Mouse (Mus musculus) midbrain, embryonic 10.5 days (tissue): ENCODE results near the gene Cd72. TPM values are rescaled to one million over a fixed set of nuclear protein-coding genes. Genes with fewer than 3 reads are reported as not detected.

Source experiments
- DNase-seq: peaks from one replicate; pipeline ENCODE4 v3.0.0-alpha.2; 2017; ENCODE audit warnings: low spot score
- H3K27ac ChIP-seq: fragments of 300-500 bp; sonication (generic); replicated peaks from 2 replicates; pipeline ENCODE4 v1.5.1; 2016; ENCODE audit warnings: mild to moderate bottlenecking
- H3K27me3 ChIP-seq: fragments of 300-500 bp; sonication (generic); 2 replicates; pipeline ENCODE4 v1.6.1; 2016; ENCODE audit warnings: low read depth, mild to moderate bottlenecking; ENCODE audit not compliant: poor library complexity, severe bottlenecking
- H3K36me3 ChIP-seq: fragments of 300-500 bp; sonication (generic); 2 replicates; pipeline ENCODE4 v1.6.1; 2016; ENCODE audit warnings: mild to moderate bottlenecking, moderate library complexity
- H3K4me1 ChIP-seq: fragments of 300-500 bp; sonication (generic); 2 replicates; pipeline ENCODE4 v1.6.1; 2016
- H3K4me3 ChIP-seq: fragments of 300-500 bp; sonication (generic); 2 replicates; pipeline ENCODE4 v1.5.1; 2016; ENCODE audit warnings: mild to moderate bottlenecking, moderate library complexity
- H3K9me3 ChIP-seq: fragments of 300-500 bp; sonication (generic); replicated peaks from 2 replicates; pipeline ENCODE4 v1.6.1; 2016; ENCODE audit warnings: mild to moderate bottlenecking
- WGBS: fragments of 180-500 bp; shearing (Covaris S2); methylation state at CpG from one replicate; pipeline ENCODE4 v1.1.7; 2016; 5-methylcytosine and 5-hydroxymethylcytosine counted together
- polyA plus RNA-seq: library from polyadenylated mRNA; unstranded; fragments of >200 nt; fragmentation: Nextera tagmentation; extraction: Ambion mirVana; gene quantifications from 2 replicates; pipeline ENCODE4 v1.2.1, GENCODE M21; 2016

The Cd72 gene
- polyA plus RNA-seq, 1 experiment from 2014 or later, result 1.4 TPM

DNA sequence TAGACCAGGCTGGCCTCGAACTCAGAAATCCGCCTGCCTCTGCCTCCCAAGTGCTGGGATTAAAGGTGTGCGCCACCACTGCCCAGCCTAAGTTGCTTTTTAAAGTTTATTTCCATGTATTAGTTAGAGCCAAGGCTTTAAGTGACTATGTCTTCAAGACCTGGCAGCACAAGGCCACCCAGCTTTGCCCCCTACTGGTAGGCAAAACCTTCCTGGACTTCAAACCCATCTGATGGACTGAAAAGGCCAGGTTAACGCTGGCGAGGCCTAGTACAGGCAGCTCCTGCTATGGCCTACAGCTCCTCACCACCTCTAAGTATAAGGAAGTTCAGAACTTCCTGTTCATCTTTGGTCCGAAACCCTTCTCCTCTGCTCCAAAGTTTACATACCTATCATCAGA lies 22.2 kb upstream of the Cd72 start:
- no peak overlapping the region for H3K27ac ChIP-seq
- DNase-seq, result no peak
- H3K36me3 ChIP-seq, result no peaks in the 10 kb centered on the region
- H3K4me1 ChIP-seq, result peaks cover 9% of the 10 kb centered on the region; the same call in 1 of the 2 replicates
- no peaks in the 10 kb centered on the region for H3K9me3 ChIP-seq
- no peak overlapping the region for H3K4me3 ChIP-seq
- H3K27me3 ChIP-seq, result no peaks in the 10 kb centered on the region
- WGBS, result 90% methylated on average over 6 of the region's 6 CpGs

GRCm38 (mm10) chr4:43473636-43474035 lies 19.2 kb upstream of the Cd72 start:
- Histone ChIP-seq H3K36me3 (no peaks in the 10 kb centered on the region), H3K27me3 (no peaks in the 10 kb centered on the region), H3K4me1 (peaks cover 5% of the 10 kb centered on the region; the same call in 1 of the 2 replicates), H3K4me3 (no peak overlapping the region), H3K9me3 (no peaks in the 10 kb centered on the region), H3K27ac (no peak overlapping the region)
- 83% methylated on average over 1 of the region's 1 CpGs for WGBS
- no peak for DNase-seq

- Histone ChIP-seq H3K27me3 (no peaks in the 10 kb centered on the region), H3K4me3 (no peak overlapping the region), H3K9me3 (no peaks in the 10 kb centered on the region), H3K27ac (no peak overlapping the region), H3K36me3 (no peaks in the 10 kb centered on the region), H3K4me1 (no peaks in the 10 kb centered on the region)
- no peak for DNase-seq
- WGBS, result 91% methylated on average over 10 of the region's 10 CpGs
Measured at GRCm38 (mm10) chr4:43470301-43470700, 15.9 kb upstream of the Cd72 start.

DNA sequence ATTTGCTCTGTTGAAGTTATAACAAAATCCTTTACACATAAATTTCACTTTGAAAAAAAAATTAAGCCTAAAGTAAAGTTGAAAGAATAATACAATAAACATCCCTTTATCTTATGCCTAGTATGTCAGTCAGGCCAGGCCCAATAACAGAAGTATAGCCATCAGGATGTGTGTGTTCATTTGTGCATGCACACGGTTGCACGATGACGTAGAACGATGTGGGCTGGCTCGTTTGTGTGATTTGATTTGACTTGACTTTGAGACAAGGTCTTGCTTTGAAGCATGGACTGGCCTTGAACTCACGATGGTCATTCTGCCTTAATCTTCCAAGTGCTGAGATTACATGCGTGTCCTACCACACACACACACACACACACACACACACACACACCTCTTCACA lies 12.4 kb upstream of the Cd72 start:
- DNase-seq, result no peak
- Histone ChIP-seq H3K27ac (no peak overlapping the region), H3K4me3 (no peak overlapping the region), H3K27me3 (no peaks in the 10 kb centered on the region), H3K9me3 (no peaks in the 10 kb centered on the region), H3K36me3 (no peaks in the 10 kb centered on the region), H3K4me1 (no peaks in the 10 kb centered on the region)
- WGBS, result 93% methylated on average over 7 of the region's 7 CpGs

- Histone ChIP-seq H3K4me3 (no peak overlapping the region), H3K27me3 (no peaks in the 10 kb centered on the region), H3K36me3 (no peaks in the 10 kb centered on the region), H3K4me1 (no peaks in the 10 kb centered on the region), H3K27ac (no peak overlapping the region), H3K9me3 (no peaks in the 10 kb centered on the region)
- WGBS, result 88% methylated on average over 6 of the region's 6 CpGs
- no peak for DNase-seq
Measured at GRCm38 (mm10) chr4:43465935-43466334, 11.5 kb upstream of the Cd72 start.

DNA sequence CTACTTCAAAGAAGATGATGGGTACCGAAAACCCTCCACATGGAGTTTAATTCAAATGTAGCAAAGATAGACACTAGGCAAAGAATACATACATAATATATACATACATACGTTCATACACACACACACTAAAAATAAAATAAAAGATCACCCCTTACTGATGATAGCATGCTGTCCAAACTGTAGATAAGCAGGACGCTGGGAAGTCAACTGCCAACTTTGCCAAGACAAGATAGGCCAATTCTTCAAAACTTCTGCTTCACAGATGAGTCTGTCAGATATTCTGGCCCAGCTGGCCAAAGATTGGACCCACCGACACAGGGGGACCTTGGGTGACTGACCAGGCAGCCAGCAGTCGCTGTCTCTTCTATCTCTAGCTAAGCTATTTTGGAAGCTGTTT lies 8.7 kb upstream of the Cd72 start:
- no peaks in the 10 kb centered on the region for H3K9me3 ChIP-seq
- H3K4me1 ChIP-seq, result peaks cover 7% of the 10 kb centered on the region; the same call in 1 of the 2 replicates
- H3K27ac ChIP-seq, result no peak overlapping the region
- WGBS, result 91% methylated on average over 5 of the region's 5 CpGs
- no peak overlapping the region for H3K4me3 ChIP-seq
- H3K36me3 ChIP-seq, result no peaks in the 10 kb centered on the region
- no peaks in the 10 kb centered on the region for H3K27me3 ChIP-seq
- DNase-seq, result no peak

DNA sequence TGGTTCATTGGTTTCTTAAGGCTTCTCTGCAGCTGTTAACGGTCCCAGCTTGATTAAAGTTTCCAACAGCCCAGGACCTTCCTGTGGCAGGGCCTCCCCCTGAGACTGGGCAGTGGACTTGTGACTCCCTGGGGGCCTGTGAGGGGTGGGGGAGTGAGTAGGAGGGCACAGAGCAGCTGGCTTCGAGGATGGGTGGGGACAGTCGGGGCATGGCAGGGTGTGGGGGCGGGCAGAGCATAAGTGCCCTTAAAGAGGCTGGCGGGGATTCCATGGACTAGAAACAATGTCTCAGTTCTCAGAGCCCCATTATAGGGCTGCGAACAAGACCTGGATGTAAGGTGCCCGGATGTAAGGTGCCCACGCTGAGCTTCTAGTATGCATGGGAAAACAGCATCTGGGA lies 2.7 kb upstream of the Cd72 start:
- H3K4me3 ChIP-seq, result no peak overlapping the region
- DNase-seq, result no peak
- H3K36me3 ChIP-seq, result no peaks in the 10 kb centered on the region
- H3K9me3 ChIP-seq, result no peaks in the 10 kb centered on the region
- peaks cover 34% of the 10 kb centered on the region for H3K4me1 ChIP-seq
- WGBS, result 23% methylated on average over 8 of the region's 8 CpGs
- H3K27me3 ChIP-seq, result peaks cover 44% of the 10 kb centered on the region
- H3K27ac ChIP-seq, result no peak overlapping the region; the same call in 1 of the 2 replicates

GRCm38 (mm10) chr4:43456470-43456869 lies 2.0 kb upstream of the Cd72 start:
- peaks cover 50% of the 10 kb centered on the region for H3K27me3 ChIP-seq
- no peak for DNase-seq
- H3K4me1 ChIP-seq, result peaks cover 34% of the 10 kb centered on the region
- WGBS, result 24% methylated on average over 4 of the region's 4 CpGs
- H3K36me3 ChIP-seq, result no peaks in the 10 kb centered on the region
- no peak overlapping the region for H3K27ac ChIP-seq
- H3K9me3 ChIP-seq, result no peaks in the 10 kb centered on the region
- no peak overlapping the region for H3K4me3 ChIP-seq

DNA sequence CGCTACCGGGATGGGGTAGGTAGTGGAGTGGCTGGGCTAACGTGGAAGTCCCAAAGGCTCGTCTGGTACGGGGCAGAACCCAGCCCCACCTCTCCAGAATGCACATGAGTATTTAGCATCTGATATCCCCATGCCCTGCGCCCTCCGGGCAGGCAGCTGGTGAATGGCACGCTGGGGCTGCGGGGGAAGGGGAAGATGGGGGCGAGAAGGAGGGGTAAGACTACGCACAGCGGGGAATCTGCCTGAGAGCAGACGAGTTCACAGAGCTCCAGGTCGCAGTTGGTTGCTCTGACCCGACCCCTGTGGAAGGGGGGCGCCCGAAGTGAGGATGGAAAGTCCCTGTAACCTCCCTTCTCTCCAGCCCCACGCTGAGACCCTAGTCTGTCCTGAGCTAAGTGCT lies 1.0 kb downstream of the Cd72 start:
- WGBS, result under 1% methylated on average over 18 of the region's 18 CpGs
- Histone ChIP-seq H3K27me3 (peaks cover 52% of the 10 kb centered on the region), H3K4me3 (peak overlapping the region; percentile 52), H3K4me1 (peaks cover 27% of the 10 kb centered on the region), H3K27ac (peak overlapping the region; percentile 61; the same call in 1 of the 2 replicates), H3K36me3 (peaks cover 3% of the 10 kb centered on the region), H3K9me3 (no peaks in the 10 kb centered on the region)
- peak; percentile 44 for DNase-seq

GRCm38 (mm10) chr4:43452315-43452714 lies 2.1 kb downstream of the Cd72 start:
- H3K36me3 ChIP-seq, result peaks cover 14% of the 10 kb centered on the region
- peaks cover 52% of the 10 kb centered on the region for H3K27me3 ChIP-seq
- no peak overlapping the region for H3K4me3 ChIP-seq
- no peak overlapping the region for H3K27ac ChIP-seq
- DNase-seq, result no peak
- H3K9me3 ChIP-seq, result no peaks in the 10 kb centered on the region
- WGBS, result 60% methylated on average over 11 of the region's 11 CpGs
- peaks cover 26% of the 10 kb centered on the region for H3K4me1 ChIP-seq

DNA sequence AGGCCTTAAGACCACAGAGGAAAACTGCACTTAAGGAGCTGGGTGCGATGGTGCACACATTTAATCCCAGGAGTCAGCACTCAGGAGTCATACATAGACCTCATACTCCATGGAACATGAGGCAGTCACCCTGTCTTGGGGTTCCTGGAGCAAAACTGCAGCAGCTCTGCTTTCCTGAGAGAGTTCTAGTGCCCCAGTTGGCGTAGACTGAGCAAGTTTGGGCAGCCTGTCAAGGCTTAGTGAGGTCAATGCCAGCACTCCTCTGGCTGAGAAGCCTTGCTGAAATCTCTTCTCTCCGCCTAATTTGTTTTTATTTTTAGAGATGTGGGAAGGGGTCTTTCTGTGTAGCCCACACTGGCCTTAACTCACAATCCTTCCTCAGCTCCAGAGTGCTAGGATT lies 5.9 kb downstream of the Cd72 start:
- 83% methylated on average over 3 of the region's 3 CpGs for WGBS
- no peak for DNase-seq
- no peak overlapping the region for H3K4me3 ChIP-seq
- H3K27ac ChIP-seq, result no peak overlapping the region
- no peaks in the 10 kb centered on the region for H3K9me3 ChIP-seq
- H3K4me1 ChIP-seq, result peaks cover 23% of the 10 kb centered on the region
- peaks cover 37% of the 10 kb centered on the region for H3K27me3 ChIP-seq
- peaks cover 43% of the 10 kb centered on the region for H3K36me3 ChIP-seq

DNA sequence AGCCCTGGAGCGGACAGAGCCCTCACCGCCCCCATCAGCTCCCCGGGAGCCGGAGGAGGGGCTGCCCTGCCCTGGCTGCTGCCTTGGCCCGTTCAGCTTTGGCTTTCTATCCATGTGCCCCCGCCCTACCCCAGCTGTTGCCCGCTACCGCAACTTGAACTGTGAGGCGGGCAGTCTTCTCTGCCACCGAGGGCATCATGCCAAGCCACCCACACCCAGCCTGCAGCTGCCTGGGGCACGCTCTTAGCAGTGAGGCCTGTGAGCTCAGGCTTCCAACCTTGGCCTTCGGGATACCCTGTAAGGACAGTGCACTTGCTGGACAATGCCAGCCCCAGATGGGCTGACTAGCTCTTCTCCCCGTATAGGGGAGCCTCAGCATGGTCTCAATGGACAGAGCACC lies 7.2 kb downstream of the Cd72 start:
- Histone ChIP-seq H3K36me3 (peaks cover 43% of the 10 kb centered on the region), H3K27ac (no peak overlapping the region), H3K9me3 (no peaks in the 10 kb centered on the region), H3K27me3 (peaks cover 24% of the 10 kb centered on the region), H3K4me1 (peaks cover 17% of the 10 kb centered on the region), H3K4me3 (no peak overlapping the region)
- WGBS, result 91% methylated on average over 13 of the region's 13 CpGs
- no peak for DNase-seq

DNA sequence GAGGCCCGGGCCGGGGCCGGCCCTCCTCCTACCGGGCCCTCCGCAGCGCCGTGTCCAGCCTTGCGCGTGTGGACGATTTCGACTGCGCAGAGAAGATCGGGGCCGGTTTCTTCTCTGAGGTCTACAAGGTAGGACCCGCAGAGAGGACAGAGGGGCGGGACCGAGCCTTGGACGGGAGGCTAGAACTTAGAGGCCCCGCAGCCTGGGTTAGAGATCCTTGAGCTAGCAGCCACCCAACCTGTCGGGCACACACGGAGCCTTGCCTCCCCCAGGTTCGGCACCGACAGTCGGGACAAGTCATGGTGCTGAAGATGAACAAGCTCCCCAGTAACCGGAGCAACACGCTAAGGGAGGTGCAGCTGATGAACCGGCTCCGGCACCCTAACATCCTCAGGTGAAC lies 10.9 kb downstream of the Cd72 start:
- DNase-seq, result peak; percentile 54
- WGBS, result 1% methylated on average over 28 of the region's 28 CpGs
- Histone ChIP-seq H3K27ac (peak overlapping the region; percentile 92), H3K4me3 (peak overlapping the region; percentile 88), H3K36me3 (peaks cover 41% of the 10 kb centered on the region), H3K4me1 (peaks cover 20% of the 10 kb centered on the region), H3K27me3 (peaks cover 17% of the 10 kb centered on the region), H3K9me3 (no peaks in the 10 kb centered on the region)
